Mouse (Mus musculus) forebrain, embryonic 13.5 days (tissue): ENCODE data around the gene Tango6. TPM values are rescaled to one million over a fixed set of nuclear protein-coding genes. Genes with fewer than 3 reads are reported as not detected.
A peak's percentile ranks its signal among the peaks of the same experiment; 100 is the strongest.

ENCODE experiments used
- ATAC-seq: fragments of 200-750 bp; cut with Nextera tagmentation; 2 replicates; pipeline ENCODE4 v1.8.0; 2017
- H3K27ac ChIP-seq: fragments of 300-500 bp; sonication (generic); 2 replicates; pipeline ENCODE4 v1.5.1; 2015; ENCODE audit warnings: inconsistent platforms, mild to moderate bottlenecking, moderate library complexity
- H3K27me3 ChIP-seq: fragments of 300-500 bp; sonication (generic); 2 replicates; pipeline ENCODE4 v1.6.1; 2015; ENCODE audit warnings: mild to moderate bottlenecking, inconsistent platforms
- H3K36me3 ChIP-seq: fragments of 300-500 bp; sonication (generic); 2 replicates; pipeline ENCODE4 v1.6.1; 2015; ENCODE audit warnings: mild to moderate bottlenecking, inconsistent platforms; ENCODE audit not compliant: poor library complexity, severe bottlenecking
- H3K4me1 ChIP-seq: fragments of 300-500 bp; sonication (generic); 2 replicates; pipeline ENCODE4 v1.6.1; 2015; ENCODE audit warnings: inconsistent platforms
- H3K4me2 ChIP-seq: fragments of 300-500 bp; sonication (generic); 2 replicates; pipeline ENCODE4 v1.6.1; 2015; ENCODE audit warnings: inconsistent platforms, mild to moderate bottlenecking, moderate library complexity
- H3K4me3 ChIP-seq: fragments of 300-500 bp; sonication (generic); 2 replicates; pipeline ENCODE4 v1.5.1; 2015; ENCODE audit warnings: mild to moderate bottlenecking, inconsistent platforms
- H3K9ac ChIP-seq: fragments of 300-500 bp; sonication (generic); 2 replicates; pipeline ENCODE4 v1.6.1; 2015; ENCODE audit warnings: mild to moderate bottlenecking, inconsistent platforms
- H3K9me3 ChIP-seq: fragments of 300-500 bp; sonication (generic); replicated peaks from 2 replicates; pipeline ENCODE4 v1.6.1; 2016; ENCODE audit warnings: inconsistent platforms
- WGBS: fragments of 180-500 bp; shearing (Covaris S2); methylation state at CpG from one replicate; pipeline ENCODE4 v1.1.7; 2015; 5-methylcytosine and 5-hydroxymethylcytosine counted together
- polyA plus RNA-seq: library from polyadenylated mRNA; unstranded; fragments of >200 nt; fragmentation: Nextera tagmentation; extraction: Ambion mirVana; gene quantifications from 2 replicates; pipeline ENCODE4 v1.2.1, GENCODE M21; 2015

Gene Tango6
- polyA plus RNA-seq, 1 experiment from 2014 or later: 6.0 TPM

- H3K36me3 ChIP-seq: peaks cover 16% of the 10 kb centered on the region
- no peaks in the 10 kb centered on the region for H3K9me3 ChIP-seq
- WGBS: 1% methylated on average over 35 of the region's 57 CpGs
- H3K4me1 ChIP-seq: peaks cover 23% of the 10 kb centered on the region
- H3K4me3 ChIP-seq: peak overlapping the region; percentile 97
- H3K9ac ChIP-seq: peak overlapping the region; percentile 97
- ATAC-seq: peak; percentile 87
- H3K27ac ChIP-seq: peak overlapping the region; percentile 95
- H3K4me2 ChIP-seq: peak overlapping the region; percentile 80
- H3K27me3 ChIP-seq: no peaks in the 10 kb centered on the region
Measured at GRCm38 (mm10) chr8:106892806-106893451, 210.1 kb downstream of the Tango6 start.

GRCm38 (mm10) chr8:106893481-106894156, 210.8 kb downstream of the Tango6 start, which contains the start of gene Utp4:
Utp4 (plus strand) TSS chr8:106893636.
- WGBS: under 1% methylated on average over 61 of the region's 63 CpGs
- H3K9me3 ChIP-seq: no peaks in the 10 kb centered on the region
- peak; percentile 97 for ATAC-seq
- no peaks in the 10 kb centered on the region for H3K27me3 ChIP-seq
- peak within 1 kb of the TSS; percentile 80 for H3K4me2 ChIP-seq
- peak within 1 kb of the TSS; percentile 97 for H3K4me3 ChIP-seq
- peak within 1 kb of the TSS; percentile 95 for H3K27ac ChIP-seq
- peaks cover 23% of the 10 kb centered on the region for H3K4me1 ChIP-seq
- peak within 1 kb of the TSS; percentile 97 for H3K9ac ChIP-seq
- H3K36me3 ChIP-seq: peaks cover 23% of the 10 kb centered on the region

GRCm38 (mm10) chr8:106899473-106899872, 216.6 kb downstream of the Tango6 start:
- Histone ChIP-seq H3K27me3 (no peaks in the 10 kb centered on the region), H3K36me3 (peaks cover 76% of the 10 kb centered on the region), H3K4me3 (no peak overlapping the region), H3K4me2 (no peak overlapping the region), H3K9ac (no peak overlapping the region), H3K4me1 (peaks cover under 1% of the 10 kb centered on the region), H3K27ac (no peak overlapping the region), H3K9me3 (no peaks in the 10 kb centered on the region)
- WGBS: 96% methylated on average over 5 of the region's 5 CpGs
- ATAC-seq: no peak

Other genes starting within 250 kb of the Tango6 start
- gene 6030452D12Rik, start 182.5 kb upstream of the Tango6 start, polyA plus RNA-seq: not detected in 2 replicates
- gene Cdh3, start 172.2 kb upstream of the Tango6 start, polyA plus RNA-seq: 0.53 and 0.63 TPM in 2 replicates
- 6.9 and 9.8 TPM in 2 replicates for gene Gm10073, start 109.6 kb upstream of the Tango6 start, polyA plus RNA-seq
- 0.53 and 0.58 TPM in 2 replicates for gene Cdh1, start 79.7 kb upstream of the Tango6 start, polyA plus RNA-seq
- gene Has3, start 187.2 kb downstream of the Tango6 start, polyA plus RNA-seq: 0.65 and 0.89 TPM in 2 replicates
- gene Utp4, start 210.6 kb downstream of the Tango6 start, polyA plus RNA-seq: 49.4 and 53.6 TPM in 2 replicates